ENCODE assay signal across 20 mouse cellular contexts in genomic region chr11:100896078-100896477, GRCm38 (mm10). TPM values are rescaled to one million over a fixed set of nuclear protein-coding genes. Genes with fewer than 3 reads are reported as not detected.
DNase-seq lines count a peak whose midpoint lies in the region; ATAC-seq lines count a peak whose summit lies in the region.
"Had no signal": no experiment of that assay in that cellular context is flagged by ENCODE, and none has a peak within 500 bp of the region (broad histone marks: within the 10 kb centered on the region; RNA-seq: fewer than 3 reads in every experiment).

No protein-coding gene starts in this region.

- no peak for ATAC-seq in forebrain, embryonic 12.5 days (ENCODE audit: low FRiP score)
- ATAC-seq: forebrain, embryonic 15.5 days; intestine, embryonic 15.5 days; Patski had no signal

- H3K4me1 ChIP-seq in forebrain, embryonic 12.5 days: peaks cover 14% of the 10 kb centered on the region

- H3K36me3 ChIP-seq in forebrain, embryonic 12.5 days (replicated peaks): peaks cover 4% of the 10 kb centered on the region; the same call in 1 of the 2 replicates

- no peak overlapping the region for H3K4me2 ChIP-seq in forebrain, embryonic 12.5 days
- H3K4me2 ChIP-seq: forebrain, embryonic 15.5 days; heart, embryonic 11.5 days; heart, embryonic 15.5 days; hindbrain, embryonic 14.5 days; intestine, embryonic 15.5 days had no signal

- no peak overlapping the region for H3K9ac ChIP-seq in forebrain, embryonic 12.5 days
- H3K9ac ChIP-seq: forebrain, embryonic 15.5 days; heart, embryonic 15.5 days; hindbrain, embryonic 14.5 days; intestine, embryonic 15.5 days had no signal

- H3K27me3 ChIP-seq in forebrain, embryonic 12.5 days: no peaks in the 10 kb centered on the region
- H3K27me3 ChIP-seq: CH12.LX; forebrain, embryonic 15.5 days; heart, embryonic 15.5 days; intestine, embryonic 15.5 days; Patski had no signal

- DNase-seq in heart, adult 11 months: peak; percentile 88
- no peak for DNase-seq in heart, postnatal 4 days
- DNase-seq in cerebellum, adult 18-20 months: peak; percentile 56
- peak; percentile 33 for DNase-seq in cerebellum, adult 9-11 months
- peak; percentile 56 to 64 for DNase-seq in cerebellum, postnatal 36 days
- no peak for DNase-seq in thymus, postnatal 14 days
- DNase-seq: adrenal gland, postnatal 10 days; heart, adult 2 months; heart, postnatal 14 days; kidney, adult 18-20 months had no signal

- 78% methylated on average over 10 of the region's 10 CpGs for WGBS in forebrain, embryonic 12.5 days

- H3K4me3 ChIP-seq in forebrain, embryonic 12.5 days (replicated peaks): no peak overlapping the region
- H3K4me3 ChIP-seq: embryonic facial prominence, embryonic 10.5 days; forebrain, embryonic 15.5 days; heart, adult 2 months; heart, embryonic 15.5 days; hindbrain, embryonic 10.5 days; intestine, embryonic 15.5 days had no signal

- H3K9me3 ChIP-seq in forebrain, embryonic 12.5 days: no peaks in the 10 kb centered on the region
- H3K9me3 ChIP-seq: embryonic facial prominence, embryonic 10.5 days; forebrain, embryonic 15.5 days; heart, embryonic 15.5 days; hindbrain, embryonic 10.5 days; intestine, embryonic 15.5 days had no signal

- H3K27ac ChIP-seq in forebrain, embryonic 12.5 days: no peak overlapping the region
- H3K27ac ChIP-seq: embryonic facial prominence, embryonic 10.5 days; forebrain, embryonic 15.5 days; heart, adult 2 months; heart, embryonic 15.5 days; hindbrain, embryonic 10.5 days; hindbrain, embryonic 14.5 days; intestine, embryonic 15.5 days had no signal

RNA-seq across cellular contexts. Expression of gene Stat5a, which starts 36.9 kb away (rescaled TPM):
- 10 to 100 TPM; 15.7 to 17.4 TPM for total RNA-seq in heart, postnatal 4 days (2021)
- 1.2 and 1.8 TPM in 2 replicates for polyA plus RNA-seq in forebrain, embryonic 12.5 days (2016; fragmentation: Nextera tagmentation; extraction: Ambion mirVana)

RNA-seq across cellular contexts. Expression of gene Stat3, which starts 43.3 kb away (rescaled TPM):
- total RNA-seq in heart, postnatal 4 days (2021): 100 to 1,000 TPM; 111 to 115 TPM
- 30.8 and 34.1 TPM in 2 replicates for polyA plus RNA-seq in forebrain, embryonic 12.5 days (2016; fragmentation: Nextera tagmentation; extraction: Ambion mirVana)

RNA-seq across cellular contexts. Expression of gene Stat5b, which starts 45.6 kb away (rescaled TPM):
- total RNA-seq in heart, postnatal 4 days (2021): 10 to 100 TPM; 45.4 to 52.4 TPM
- 16.6 and 17.3 TPM in 2 replicates for polyA plus RNA-seq in forebrain, embryonic 12.5 days (2016; fragmentation: Nextera tagmentation; extraction: Ambion mirVana)

Comparison
In these comparisons a context has a peak if more than half of its experiments do, and no peak if none do; other contexts are left out.
1. DNase-seq: peak in heart, adult 11 months (single experiment), cerebellum, adult 18-20 months (2 of 2), cerebellum, adult 9-11 months (single experiment) and cerebellum, postnatal 36 days (2 of 2); none in heart, postnatal 4 days (single experiment) and thymus, postnatal 14 days (single experiment).